9 mouse cellular contexts compared by ENCODE assay signal in genomic region chr5:117087718-117088117, GRCm38 (mm10). TPM values are rescaled to one million over a fixed set of nuclear protein-coding genes. Genes with fewer than 3 reads are reported as not detected.
DNase-seq lines count a peak whose midpoint lies in the region; ATAC-seq and TF ChIP-seq lines count a peak whose summit lies in the region.
"Had no signal": no experiment of that assay in that cellular context is flagged by ENCODE, and none has a peak within 500 bp of the region (broad histone marks: within the 10 kb centered on the region; RNA-seq: fewer than 3 reads in every experiment).

No protein-coding gene starts in this region.

- WGBS in midbrain, embryonic 10.5 days: 5% methylated on average over 13 of the region's 13 CpGs

- 0 out of 2 replicates have a peak, but pooled peaks have one; percentile 15 for ATAC-seq in cerebellum, adult (ENCODE audit: insufficient number of reproducible peaks, low FRiP score, low TSS enrichment)

- H3K4me1 ChIP-seq in midbrain, embryonic 10.5 days: peaks cover 28% of the 10 kb centered on the region

- H3K36me3 ChIP-seq in midbrain, embryonic 10.5 days: peaks cover 22% of the 10 kb centered on the region

- DNase-seq in cerebellum, adult 8-10 months: no peak
- DNase-seq in ZHBTc4 (ENCODE audit: low read depth, low spot score): peak; percentile 60
- peak; percentile 26 for DNase-seq in heart, postnatal 10 days
- DNase-seq in midbrain, embryonic 10.5 days (ENCODE audit: low spot score): peak; percentile 53
- DNase-seq in left cerebral cortex, adult 9 months (ENCODE audit: low spot score in 2 of 2): no peak
- no peak for DNase-seq in ovary, postnatal 10 days (ENCODE audit: low spot score)
- no peak for DNase-seq in gastrocnemius, adult 2 months

- H3K4me3 ChIP-seq in midbrain, embryonic 10.5 days: peak overlapping the region; percentile 38
- no peak overlapping the region for H3K4me3 ChIP-seq in gastrocnemius, adult 2 months
- H3K4me3 ChIP-seq: liver, embryonic 15.5 days had no signal

- no peak for TF ChIP-seq CTCF in gastrocnemius, adult 2 months (IDR thresholded peaks at IDR 0.05)

- peaks cover 23% of the 10 kb centered on the region for H3K27me3 ChIP-seq in midbrain, embryonic 10.5 days (ENCODE audit: low read depth, poor library complexity, severe bottlenecking)

- no peak overlapping the region; the same call in 1 of the 2 replicates for H3K27ac ChIP-seq in midbrain, embryonic 10.5 days (replicated peaks)
- no peak overlapping the region for H3K27ac ChIP-seq in gastrocnemius, adult 2 months
- H3K27ac ChIP-seq: liver, embryonic 15.5 days had no signal

- H3K9me3 ChIP-seq in midbrain, embryonic 10.5 days (replicated peaks): no peaks in the 10 kb centered on the region
- H3K9me3 ChIP-seq: liver, embryonic 15.5 days had no signal

- intact Hi-C loops in heart, postnatal 10 days (cut with DNase I): no loop called here
- intact Hi-C loops in gastrocnemius, adult 2 months (cut with DNase I): no loop called here

RNA-seq across cellular contexts. Expression of gene Suds3, which starts 28.2 kb away (rescaled TPM):
- total RNA-seq in heart, postnatal 10 days (2021): 10 to 100 TPM; 63.7 to 88.5 TPM
- polyA plus RNA-seq in midbrain, embryonic 10.5 days (2016; fragmentation: Nextera tagmentation; extraction: Ambion mirVana): 80.6 and 84.5 TPM in 2 replicates
- 10 to 100 TPM; 71.7 to 94.8 TPM for total RNA-seq in gastrocnemius, adult 2 months (2021)

RNA-seq across cellular contexts. Expression of gene Taok3, which starts 32.2 kb away (rescaled TPM):
- 1 to 10 TPM; 9.4 to 10.0 TPM for total RNA-seq in heart, postnatal 10 days (2021)
- 12.0 and 16.8 TPM in 2 replicates for polyA plus RNA-seq in midbrain, embryonic 10.5 days (2016; fragmentation: Nextera tagmentation; extraction: Ambion mirVana)
- total RNA-seq in gastrocnemius, adult 2 months (2021): 1 to 10 TPM; 4.6 to 6.8 TPM

Comparison
In these comparisons a context has a peak if more than half of its experiments do, and no peak if none do; other contexts are left out.
1. DNase-seq: peak in ZHBTc4 (single experiment), heart, postnatal 10 days (2 of 2) and midbrain, embryonic 10.5 days (single experiment); none in cerebellum, adult 8-10 months (single experiment), left cerebral cortex, adult 9 months (0 of 2), ovary, postnatal 10 days (single experiment) and gastrocnemius, adult 2 months (single experiment).